Mouse (Mus musculus): ENCODE measurements at regions not wholly inside any gene's neighbourhood (a gene's known extent, or its start where the extent isn't known, plus 50 kb on each side); places are given as distances from the start of the nearest gene placed in this dataset.

DNA sequence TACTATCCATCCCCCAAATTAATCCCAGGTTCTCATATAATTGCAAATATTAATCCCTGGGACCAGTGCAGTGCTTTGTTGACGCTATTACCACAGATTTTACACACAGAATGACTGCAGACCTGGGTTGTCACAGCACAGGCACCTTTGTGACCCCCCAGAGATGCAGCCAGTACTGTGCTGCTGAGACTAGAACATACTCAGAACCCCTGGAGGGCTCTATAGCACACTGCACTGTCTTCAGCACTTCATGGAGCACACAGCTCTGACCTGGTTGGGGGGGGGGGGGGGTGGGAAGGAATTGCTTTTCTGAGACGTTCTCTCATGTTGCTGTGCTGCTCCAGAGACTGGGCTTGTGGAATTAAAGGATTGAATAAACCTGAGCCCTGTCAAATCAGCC, 154.9 kb upstream of the Gm34302 start:
- DNase-seq (ENCODE audit: low read depth, low spot score) = no peak

DNA sequence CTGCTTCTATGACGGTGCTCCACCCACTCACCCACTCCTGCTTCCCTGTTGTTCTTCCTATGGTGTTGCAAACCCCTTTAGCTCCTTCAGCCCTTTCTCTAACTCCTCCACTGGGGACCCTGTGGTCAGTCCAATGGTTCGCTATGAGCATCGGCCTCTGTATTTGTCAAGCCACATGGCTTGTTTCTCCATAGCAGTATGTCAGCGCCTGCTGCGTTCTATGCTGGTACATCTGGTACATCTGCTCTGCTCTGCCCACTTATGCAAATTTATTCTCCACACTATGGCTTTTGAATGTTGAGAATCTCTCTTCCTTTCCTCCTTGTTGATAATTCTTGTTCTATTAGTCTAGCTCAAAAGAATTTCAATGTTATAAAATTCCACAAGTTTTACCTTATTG, 154.2 kb upstream of the Gm34302 start:
- DNase-seq (ENCODE audit: low read depth, low spot score) = no peak

DNA sequence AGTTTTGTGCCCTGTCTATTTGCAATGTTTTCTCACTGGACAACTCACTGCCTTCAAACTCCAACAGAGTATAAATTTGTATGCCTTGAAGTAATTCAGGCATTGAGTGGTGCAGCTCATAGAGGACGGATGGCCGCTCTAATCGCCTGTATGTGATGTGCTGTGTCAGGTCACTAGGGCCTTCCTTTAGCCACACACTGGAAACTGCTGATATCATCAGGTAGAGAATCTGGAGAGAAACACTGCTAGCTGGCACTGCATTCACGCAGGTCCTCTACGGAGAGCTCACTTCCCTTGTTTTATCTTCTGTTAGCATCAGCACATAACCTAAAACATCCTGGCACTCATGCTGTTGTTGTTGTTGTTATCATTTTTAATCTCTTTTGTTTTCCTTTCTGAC, 144.0 kb upstream of the Gm34302 start:
- no peak for DNase-seq (ENCODE audit: low read depth, low spot score)

DNA sequence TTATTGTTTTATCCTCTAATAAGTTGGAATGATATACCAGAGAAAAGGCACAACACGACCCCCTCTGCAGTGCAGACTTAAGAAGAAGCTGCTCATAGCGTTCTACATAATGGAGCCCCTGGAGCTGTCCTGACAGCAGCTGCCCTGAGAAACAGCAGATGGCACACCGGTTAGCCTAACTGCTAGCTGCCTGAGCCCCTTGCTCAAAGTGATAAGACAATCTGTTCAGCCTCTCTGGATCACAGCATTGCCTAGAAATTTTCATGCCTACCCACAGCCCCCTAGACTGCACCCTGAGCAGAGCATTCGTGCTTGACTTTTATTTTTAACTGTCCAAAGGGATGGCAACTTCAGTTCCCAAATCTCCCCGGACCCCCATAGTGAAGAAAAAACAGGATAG, 132.4 kb upstream of the Gm34302 start:
- DNase-seq (ENCODE audit: low read depth, low spot score) = no peak

DNA sequence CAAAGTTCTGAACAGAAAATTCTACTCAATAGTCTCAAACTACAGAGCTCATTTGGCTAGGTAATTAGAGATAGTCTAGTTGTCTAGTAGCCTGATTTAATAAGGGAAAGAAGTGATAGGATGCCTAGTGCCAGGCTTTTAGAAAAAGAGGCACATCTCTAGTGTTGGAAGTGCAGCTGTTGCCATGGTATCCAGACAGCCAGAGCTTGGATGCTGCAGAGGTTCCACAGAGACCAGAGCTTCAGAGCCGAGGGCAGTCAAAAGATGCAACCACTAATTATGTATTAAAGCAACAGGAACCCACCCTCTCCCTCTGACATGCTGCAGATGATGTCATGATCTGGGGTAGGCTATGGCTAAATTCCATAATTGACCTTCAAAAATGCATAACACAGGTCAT, 130.0 kb upstream of the Gm34302 start:
- no peak for DNase-seq (ENCODE audit: low read depth, low spot score)

DNA sequence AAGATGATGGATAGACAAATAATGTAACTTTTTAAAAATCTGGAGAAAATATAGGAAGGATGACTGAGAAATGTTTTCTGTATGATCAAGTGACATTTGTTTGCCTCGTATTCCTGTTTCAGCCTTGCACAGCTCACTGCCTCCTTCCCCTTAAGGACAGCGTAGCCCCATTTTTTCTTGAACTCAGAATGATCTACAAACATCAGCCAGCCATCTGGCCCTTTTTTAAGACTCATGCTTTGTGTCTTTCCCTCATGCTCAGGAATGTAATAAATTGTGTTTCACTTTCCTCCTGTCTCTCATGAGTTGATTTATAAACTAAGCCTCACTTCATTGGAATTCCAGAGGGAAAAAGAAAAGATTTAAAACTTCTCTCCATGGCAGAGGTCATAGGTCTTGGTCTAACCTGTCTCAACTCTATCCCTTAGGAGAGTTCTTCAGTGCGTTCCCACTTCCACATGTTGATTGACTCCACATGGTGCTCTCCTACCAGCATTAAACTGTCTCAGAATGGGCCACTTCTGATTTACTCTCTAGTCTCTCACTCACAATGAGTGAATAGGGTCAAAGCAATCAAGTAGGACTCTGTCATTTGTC, 129.2 kb upstream of the Gm34302 start:
- peak; percentile 50 for DNase-seq (ENCODE audit: low read depth, low spot score)

DNA sequence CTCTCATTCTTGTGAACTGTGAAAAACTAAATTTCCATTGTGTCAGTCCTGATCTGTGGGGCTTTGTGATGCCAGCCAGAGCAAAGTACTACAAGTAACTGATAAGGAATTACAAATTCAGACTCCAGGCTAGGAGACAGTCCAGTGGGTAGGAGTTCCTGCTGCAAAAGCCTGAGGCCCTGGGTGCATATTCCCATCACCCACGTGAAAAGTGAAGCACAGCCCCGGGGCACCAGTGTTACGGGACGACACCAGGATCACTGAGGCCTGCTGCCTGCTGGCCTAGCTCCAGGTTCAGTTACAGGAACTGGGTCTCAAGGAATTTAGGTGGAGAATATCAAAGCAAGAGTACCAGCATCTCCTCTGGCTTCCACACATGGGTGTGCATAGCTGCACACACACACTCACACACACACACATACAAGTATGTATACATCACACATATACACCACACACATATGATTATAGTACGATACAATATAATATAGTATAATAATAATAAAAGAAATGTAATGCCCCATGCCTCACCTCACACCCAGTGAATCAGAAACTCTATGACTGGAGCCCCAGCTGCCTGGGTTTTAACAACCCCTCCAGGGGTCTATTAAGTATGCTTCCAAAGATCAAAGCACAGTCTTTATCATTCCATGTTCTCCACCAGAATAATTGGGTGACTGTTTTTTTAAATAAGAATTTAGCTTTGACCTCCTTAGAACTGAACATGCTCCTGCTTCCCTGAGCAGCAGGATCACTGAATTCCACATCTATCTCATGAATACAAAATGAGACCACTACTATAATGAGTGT, 126.6 kb upstream of the Gm34302 start:
- no peak for DNase-seq (ENCODE audit: low read depth, low spot score)

DNA sequence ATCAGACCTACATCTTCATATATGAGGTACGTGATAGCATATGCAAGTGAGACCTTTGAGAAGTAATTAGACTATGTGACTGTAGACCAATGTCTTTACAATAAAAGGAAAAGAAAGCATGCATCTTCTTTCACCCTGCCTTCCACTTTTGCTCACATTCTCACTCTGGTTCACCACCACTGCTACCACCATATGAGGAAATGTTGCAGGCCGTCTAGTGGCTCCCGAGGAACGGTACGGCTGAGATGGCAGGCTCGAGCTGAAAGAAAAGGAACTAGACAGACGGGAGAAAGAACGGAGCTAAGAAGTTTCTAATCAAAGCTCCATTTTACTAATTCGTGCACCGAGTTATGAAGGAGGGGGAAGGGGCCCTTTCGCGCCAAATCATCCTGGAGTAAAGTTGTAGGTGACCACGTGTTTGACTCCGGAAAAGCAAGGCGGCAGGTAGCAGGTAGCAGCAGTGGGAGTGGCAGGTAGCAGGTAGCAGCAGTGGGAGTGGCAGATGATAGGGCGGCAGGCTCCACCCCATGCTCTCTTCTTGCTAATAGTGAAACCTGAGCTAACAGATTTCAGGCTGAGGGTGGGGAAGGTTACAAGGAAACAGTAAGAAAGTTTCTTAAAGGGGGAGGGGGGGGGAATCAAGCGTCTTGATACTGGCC, 125.9 kb upstream of the Gm34302 start:
- no peak for DNase-seq (ENCODE audit: low read depth, low spot score)

DNA sequence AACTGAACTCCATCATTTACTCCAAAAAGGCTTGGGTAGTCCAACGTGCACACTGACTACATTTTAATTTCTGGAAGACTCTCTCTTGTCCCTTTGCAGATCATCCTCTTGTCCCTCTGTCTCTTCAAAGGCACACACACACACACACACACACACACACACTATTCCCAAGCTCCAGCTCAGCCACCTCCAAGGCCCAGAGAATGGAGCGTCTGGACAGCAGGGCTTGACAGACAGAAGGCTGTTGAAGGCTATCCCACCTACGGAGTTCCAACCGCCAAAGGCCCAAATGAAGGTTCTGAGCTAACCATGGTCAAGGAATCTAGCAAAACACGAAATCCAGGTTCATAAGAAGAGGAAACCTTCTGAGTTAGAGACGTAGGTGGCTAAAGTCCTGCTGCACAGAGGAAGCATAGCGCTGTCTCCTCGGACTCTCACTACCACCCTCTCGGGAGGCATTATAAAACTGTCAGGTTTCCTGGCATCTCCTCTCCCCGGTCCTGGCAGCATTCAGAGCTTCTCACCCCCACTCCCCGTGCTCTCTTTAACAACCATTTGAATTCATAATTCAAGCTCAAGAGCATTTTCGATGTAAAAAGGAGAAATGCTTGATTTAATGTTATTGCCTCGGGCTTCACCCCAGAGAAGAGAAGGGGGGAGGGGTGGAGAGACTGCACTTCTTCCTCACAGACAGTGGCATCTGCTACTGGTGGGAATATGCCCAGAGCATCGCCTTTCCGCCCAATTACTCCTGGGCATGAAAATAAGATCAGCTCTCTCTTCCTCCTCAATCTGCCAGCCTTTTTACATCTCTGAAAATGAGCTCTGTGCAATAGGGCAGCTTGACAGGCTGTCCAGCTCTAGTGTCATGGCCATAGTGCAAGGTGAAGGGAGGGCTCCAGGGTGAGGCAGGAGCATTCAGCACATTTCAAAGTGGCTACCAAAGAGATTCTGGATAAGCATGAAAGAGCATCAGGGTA, 99.3 kb upstream of the Gm34302 start:
- no peak for DNase-seq (ENCODE audit: low read depth, low spot score)

DNA sequence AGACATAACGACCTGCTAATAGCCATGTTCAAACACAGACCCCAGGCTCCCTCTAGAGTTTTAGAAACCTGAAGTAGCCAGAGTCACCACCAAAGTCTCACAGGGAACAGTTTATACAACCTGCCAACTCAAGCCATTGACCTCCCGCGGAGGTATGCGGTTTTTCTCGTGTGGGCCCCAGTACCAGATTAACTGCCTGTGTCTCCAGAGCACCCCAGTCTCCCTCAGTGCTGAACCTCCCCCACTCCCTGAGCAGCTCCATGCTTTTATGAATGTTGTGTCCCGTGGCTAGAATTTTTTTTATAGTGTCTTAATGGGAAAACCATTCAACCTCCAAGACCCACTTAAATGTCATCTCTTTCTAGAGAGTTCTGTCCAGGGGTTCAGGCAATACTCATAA, 98.5 kb upstream of the Gm34302 start:
- DNase-seq (ENCODE audit: low read depth, low spot score) = no peak

DNA sequence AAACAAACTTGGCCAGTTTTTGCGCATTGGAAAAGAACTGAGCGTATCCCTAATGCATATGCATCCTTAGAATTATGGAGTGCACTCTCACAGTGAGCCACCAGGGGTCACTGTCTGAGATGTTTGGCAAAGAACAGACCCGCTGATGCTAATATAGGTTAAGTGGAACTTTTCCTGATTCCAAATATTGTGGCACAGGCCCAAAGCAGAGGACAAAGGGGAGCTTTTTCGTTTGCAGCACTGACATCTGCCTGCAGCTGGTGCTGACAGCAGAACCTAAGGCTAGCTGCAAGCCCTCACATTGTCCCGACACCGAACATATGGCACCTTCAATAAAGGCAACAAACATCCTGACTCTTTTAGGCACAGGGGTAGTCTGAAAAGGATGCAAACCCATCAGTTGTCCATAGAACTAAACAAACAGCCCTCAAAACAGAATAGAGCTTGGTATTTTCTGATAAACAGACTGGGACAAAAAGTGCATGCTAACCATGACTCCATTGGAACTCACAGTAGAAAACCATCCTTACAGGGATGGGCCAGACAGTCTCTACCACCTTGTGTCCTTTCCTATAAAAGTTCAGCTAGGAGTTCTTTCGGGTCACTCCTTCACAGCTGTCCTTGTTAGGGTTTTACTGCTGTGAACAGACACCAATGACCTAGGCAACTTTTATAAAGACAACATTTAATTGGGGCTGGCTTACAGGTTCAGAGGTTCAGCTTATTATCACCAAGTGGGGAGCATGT, 87.1 kb upstream of the Gm34302 start:
- DNase-seq (ENCODE audit: low read depth, low spot score) = peak; percentile 65

DNA sequence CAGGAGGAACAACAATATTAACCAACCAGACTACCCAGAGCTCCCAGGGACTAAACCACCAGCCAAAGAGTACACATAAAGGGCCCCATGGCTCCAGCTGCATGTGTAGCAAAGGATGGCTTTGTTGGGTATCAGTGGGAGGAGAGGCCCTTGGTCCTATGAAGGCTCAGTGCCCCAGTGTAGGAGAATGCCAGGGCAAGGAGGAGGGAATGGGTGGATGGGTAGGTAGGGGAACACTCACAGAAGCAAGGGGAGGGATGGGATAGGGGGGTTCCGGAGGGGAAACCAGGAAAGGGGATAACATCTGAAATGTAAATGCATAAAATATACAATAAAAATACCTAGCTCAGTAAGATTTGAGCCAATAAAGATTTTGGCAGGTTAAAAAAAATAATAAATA, 86.4 kb upstream of the Gm34302 start:
- no peak for DNase-seq (ENCODE audit: low read depth, low spot score)

DNA sequence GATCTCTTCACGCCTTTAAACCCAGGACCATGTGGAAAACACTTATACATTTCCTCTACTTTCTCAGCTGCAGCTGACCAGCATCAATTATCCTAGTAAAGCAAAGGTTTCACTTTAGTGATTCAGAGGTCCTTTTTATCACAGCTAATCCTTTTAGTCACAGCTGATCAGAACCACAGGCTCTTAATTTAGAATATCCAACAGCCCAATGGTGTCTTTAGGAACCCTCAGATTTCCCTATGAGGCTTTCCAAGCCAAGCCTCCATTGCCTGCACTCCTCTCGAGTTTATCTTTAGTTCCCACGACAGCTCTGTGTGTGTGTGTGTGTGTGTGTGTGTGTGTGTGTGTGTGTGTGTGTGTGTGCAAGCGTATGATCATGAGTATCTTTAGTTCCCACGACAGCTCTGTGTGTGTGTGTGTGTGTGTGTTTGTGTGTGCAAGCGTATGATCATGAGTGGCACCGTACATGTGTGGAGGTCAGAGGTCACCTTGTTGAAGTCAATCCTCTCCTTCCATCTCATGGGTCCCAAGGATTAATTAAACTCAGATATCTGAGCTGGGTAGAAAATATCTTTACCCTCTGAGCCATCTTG, 85.4 kb upstream of the Gm34302 start:
- DNase-seq (ENCODE audit: low read depth, low spot score) = no peak

DNA sequence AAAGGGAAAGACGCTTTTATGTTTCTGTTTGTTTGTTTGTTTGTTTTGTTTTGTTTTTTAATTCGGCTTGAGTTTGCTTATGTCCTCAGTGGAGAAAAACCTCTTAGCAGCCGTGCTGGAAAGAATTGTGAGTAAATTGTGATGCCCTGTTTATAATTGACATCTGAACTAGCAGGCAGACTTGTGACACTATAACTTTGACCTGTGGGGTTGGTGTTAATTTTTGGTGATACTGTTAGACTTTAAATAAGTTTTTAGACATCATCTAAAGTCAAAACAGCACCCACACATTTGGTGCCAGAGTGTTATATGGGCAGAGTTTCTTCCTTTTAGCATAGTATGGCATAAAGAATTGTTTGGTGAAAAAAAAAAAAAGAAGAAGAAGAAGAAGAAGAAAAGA, 84.0 kb upstream of the Gm34302 start:
- no peak for DNase-seq (ENCODE audit: low read depth, low spot score)

DNA sequence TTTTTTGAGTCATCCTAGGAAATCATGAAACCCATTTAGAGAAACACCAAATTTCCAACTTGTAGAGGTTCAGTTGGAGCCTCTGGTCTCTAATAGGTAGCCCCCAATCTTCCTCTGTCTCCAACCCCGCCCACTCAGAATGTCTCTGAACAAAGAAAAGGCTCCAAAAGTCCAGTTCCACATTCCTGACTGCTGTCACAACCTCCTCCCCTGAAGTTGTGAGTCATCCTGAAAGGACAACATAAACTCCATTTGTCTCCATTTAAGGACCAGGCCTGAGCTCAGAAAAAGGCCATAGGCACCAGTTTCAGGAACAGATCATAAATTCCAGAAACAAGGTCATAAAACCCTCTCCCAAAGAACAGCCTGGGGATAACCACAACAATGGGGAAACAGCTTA, 79.4 kb upstream of the Gm34302 start:
- no peak for DNase-seq (ENCODE audit: low read depth, low spot score)

DNA sequence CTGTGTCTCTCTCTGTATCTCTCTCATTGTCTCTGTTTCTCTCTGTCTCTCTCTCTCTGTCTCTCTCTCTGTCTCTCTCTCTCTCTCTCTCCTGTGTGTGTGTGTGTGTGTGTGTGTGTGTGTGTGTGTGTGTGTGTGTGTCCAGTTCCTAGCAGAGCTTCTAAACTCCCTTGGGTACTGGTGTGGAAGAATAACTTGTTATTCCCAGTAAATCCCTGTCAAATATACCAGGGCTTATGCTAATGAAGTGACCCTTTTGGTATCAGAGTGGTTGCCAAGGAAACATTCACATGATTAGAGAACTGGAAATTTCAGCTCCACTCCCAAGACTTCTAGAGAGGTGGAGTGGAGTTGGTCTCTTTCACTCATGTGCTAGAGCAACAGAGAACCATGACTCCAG, 78.9 kb upstream of the Gm34302 start:
- DNase-seq (ENCODE audit: low read depth, low spot score) = no peak

DNA sequence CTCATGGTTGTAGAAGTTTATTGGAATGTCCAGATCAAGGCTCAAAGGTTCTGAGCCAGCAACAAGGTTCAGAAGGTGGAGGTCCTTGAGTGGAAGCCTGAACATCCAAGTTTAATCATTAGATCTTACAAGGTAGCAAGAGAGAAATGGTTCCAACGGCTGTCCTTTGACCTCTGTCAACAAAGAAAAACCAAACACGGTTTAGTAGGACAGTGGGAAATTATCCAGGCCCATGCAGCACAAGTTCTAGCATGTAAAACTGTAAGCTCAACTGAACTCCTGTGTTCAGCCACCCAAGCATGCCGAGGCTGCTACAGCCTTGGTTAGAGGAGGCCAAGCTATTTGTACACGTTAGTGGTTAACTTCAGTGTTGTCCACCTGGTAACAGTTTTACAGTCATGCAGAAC, 77.1 kb upstream of the Gm34302 start:
- DNase-seq (ENCODE audit: low read depth, low spot score) = no peak

DNA sequence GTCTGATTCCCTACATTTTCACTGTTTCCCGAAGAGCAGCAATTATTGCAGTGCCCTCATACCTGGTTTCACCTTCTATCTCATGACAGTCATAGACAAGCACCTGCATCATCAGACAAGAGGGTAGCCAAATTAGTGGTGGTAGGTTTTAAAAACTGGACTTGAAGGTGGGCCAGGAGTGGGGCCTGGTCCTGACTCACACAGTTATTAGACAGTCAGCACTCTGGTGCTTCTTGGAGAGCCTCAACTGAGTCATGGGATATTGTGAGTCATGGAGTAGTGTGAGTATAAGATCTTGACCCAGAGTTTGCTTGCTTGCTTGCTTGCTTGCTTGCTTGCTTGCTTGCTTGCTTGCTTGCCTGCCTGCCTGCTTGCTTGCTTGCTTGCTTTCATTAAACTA, 73.1 kb upstream of the Gm34302 start:
- no peak for DNase-seq (ENCODE audit: low read depth, low spot score)

DNA sequence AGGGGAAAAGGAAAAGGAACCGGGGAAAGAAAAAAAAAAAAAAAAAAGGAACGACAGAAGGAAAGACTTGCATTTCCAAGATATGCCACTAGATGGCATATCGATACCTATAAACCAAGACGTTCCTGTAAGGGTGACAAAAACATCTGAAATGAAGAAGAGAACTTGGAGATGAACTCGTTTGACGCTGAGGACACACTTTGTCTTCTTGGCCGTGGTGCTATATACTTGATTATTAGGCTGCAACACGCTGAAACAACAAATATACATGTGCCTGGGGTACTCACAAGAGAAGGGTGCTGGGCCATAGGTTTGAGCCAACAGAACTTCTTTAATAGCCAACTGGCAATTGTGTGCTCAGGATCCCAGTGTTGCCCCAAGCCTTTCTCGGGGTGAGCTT, 71.2 kb upstream of the Gm34302 start:
- peak; percentile 53 for DNase-seq (ENCODE audit: low read depth, low spot score)

DNA sequence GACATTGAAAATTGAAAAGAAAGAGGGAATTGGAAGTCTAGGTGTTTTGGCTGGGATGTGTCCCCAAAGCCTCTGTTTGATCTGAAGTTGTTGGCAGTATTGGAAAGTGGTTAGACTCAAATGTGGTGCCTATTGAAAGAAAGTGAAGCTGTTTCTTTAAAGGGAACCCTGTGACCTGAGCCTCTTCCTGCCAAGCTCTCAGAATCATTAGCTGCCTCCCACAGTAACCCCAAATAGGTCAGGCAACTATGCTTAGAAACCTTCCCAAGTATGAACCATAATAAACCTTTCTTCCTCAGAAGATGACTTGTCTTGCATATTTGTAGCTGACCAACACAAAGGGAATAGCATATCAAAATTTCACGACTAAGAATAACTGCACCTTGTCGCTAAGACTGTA, 69.7 kb upstream of the Gm34302 start:
- no peak for DNase-seq (ENCODE audit: low read depth, low spot score)

DNA sequence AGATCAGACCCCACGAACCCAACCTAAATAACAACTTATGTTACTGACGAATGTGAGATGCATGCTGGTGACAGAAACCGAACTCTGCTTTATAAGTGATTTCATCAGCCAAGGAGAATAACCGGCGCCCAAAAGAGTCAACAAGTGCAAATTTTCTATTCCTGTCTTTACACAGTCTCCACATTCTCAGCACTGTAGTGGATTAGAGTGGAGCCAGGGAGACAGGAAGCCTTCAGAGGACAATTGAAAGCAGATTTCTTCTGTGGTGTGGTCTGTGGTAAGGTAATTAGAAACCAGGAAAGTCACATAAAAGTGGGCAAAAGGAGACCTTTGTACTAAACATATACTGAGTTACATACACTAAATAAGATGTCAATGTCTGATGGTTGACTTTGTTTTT, 68.0 kb upstream of the Gm34302 start:
- DNase-seq (ENCODE audit: low read depth, low spot score) = no peak

Data from embryo, embryonic 11.5 days (tissue).